Mouse (Mus musculus) lung, embryonic 15.5 days (tissue): ENCODE results near the gene Sdad1. TPM values are rescaled to one million over a fixed set of nuclear protein-coding genes. Genes with fewer than 3 reads are reported as not detected.
A peak's percentile ranks its signal among the peaks of the same experiment; 100 is the strongest.

ENCODE experiments used
- ATAC-seq: fragments of 200-750 bp; cut with Nextera tagmentation; 2 replicates; pipeline ENCODE4 v1.8.0; 2017; ENCODE audit warnings: moderate number of reproducible peaks, borderline replicate concordance; ENCODE audit not compliant: low FRiP score, low TSS enrichment; ENCODE audit errors: extremely low read depth
- H3K27ac ChIP-seq: fragments of 300-500 bp; sonication (generic); 2 replicates; pipeline ENCODE4 v1.5.1; 2015; ENCODE audit warnings: moderate library complexity, mild to moderate bottlenecking, inconsistent platforms
- H3K27me3 ChIP-seq: fragments of 300-500 bp; sonication (generic); 2 replicates; pipeline ENCODE4 v1.6.1; 2015; ENCODE audit warnings: inconsistent platforms
- H3K36me3 ChIP-seq: fragments of 300-500 bp; sonication (generic); 2 replicates; pipeline ENCODE4 v1.6.1; 2015; ENCODE audit warnings: inconsistent platforms
- H3K4me1 ChIP-seq: fragments of 300-500 bp; sonication (generic); 2 replicates; pipeline ENCODE4 v1.6.1; 2015; ENCODE audit warnings: inconsistent platforms
- H3K4me2 ChIP-seq: fragments of 300-500 bp; sonication (generic); 2 replicates; pipeline ENCODE4 v1.6.1; 2015; ENCODE audit warnings: inconsistent platforms, mild to moderate bottlenecking, moderate library complexity
- H3K4me3 ChIP-seq: fragments of 300-500 bp; sonication (generic); 2 replicates; pipeline ENCODE4 v1.5.1; 2015; ENCODE audit warnings: mild to moderate bottlenecking, inconsistent platforms
- H3K9ac ChIP-seq: fragments of 300-500 bp; sonication (generic); 2 replicates; pipeline ENCODE4 v1.6.1; 2015; ENCODE audit warnings: inconsistent platforms
- H3K9me3 ChIP-seq: fragments of 300-500 bp; sonication (generic); 2 replicates; pipeline ENCODE4 v1.6.1; 2016; ENCODE audit warnings: inconsistent platforms
- WGBS: fragments of 180-500 bp; shearing (Covaris S2); methylation state at CpG from one replicate; pipeline ENCODE4 v1.1.7; 2015; 5-methylcytosine and 5-hydroxymethylcytosine counted together
- polyA plus RNA-seq: library from polyadenylated mRNA; unstranded; fragments of >200 nt; fragmentation: Nextera tagmentation; extraction: Ambion mirVana; gene quantifications from 2 replicates; pipeline ENCODE4 v1.2.1, GENCODE M21; 2015

Sdad1 gene
- polyA plus RNA-seq, 1 experiment from 2014 or later = 35.4 TPM

DNA sequence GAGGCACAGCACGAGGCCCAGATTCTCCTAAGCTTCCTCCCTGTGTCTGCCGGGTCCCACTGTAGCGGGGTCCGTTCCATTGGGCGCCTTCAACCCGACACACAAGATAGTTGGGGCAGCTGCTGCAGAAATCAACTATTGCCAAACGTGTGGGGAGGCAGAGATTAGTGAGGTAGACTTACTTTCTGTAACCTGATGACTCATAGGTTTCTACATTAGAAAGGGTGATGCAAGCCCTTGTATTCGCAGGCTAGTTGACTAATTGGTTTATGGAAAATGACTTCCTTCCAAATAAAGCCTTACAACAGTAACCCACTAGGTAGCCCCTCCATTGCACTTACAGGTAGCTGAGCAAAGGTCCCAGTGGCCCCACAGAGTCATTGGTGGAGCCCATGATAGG is 47.6 kb downstream of the Sdad1 start:
- WGBS = 84% methylated on average over 8 of the region's 8 CpGs
- no peak for ATAC-seq
- Histone ChIP-seq H3K9me3 (no peaks in the 10 kb centered on the region), H3K27me3 (no peaks in the 10 kb centered on the region), H3K36me3 (no peaks in the 10 kb centered on the region), H3K4me1 (0 out of 2 replicates have a peak, but pooled peaks cover 5% of the 10 kb centered on the region), H3K4me3 (no peak overlapping the region), H3K4me2 (no peak overlapping the region), H3K27ac (no peak overlapping the region), H3K9ac (no peak overlapping the region)

DNA sequence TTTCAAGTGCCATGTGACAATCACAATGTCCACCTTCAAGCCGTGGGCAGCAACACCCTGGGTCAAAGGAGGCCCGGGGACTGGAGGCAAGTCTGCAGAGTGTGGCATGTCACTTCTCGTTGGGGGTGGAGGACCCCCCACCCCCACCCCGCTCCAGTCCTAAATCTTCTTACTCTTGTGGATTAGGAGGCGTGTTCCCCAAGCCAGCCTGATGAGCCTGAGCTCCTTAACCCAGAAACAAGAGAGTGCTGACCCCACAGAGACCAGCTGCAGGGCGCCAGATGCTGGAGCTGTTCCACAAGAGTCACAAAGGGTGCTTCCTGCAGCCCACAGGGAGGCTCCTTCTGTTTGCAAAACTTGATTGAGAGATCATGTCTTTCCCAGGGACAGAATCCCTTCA is 54.1 kb downstream of the Sdad1 start, which contains the start of gene Ppef2:
Ppef2 (minus strand) TSS at position 61 of the 400 bp plus-strand sequence.
- Histone ChIP-seq H3K4me1 (0 out of 2 replicates have a peak, but pooled peaks cover 5% of the 10 kb centered on the region), H3K4me3 (no peak within 1 kb of the TSS), H3K27me3 (no peaks in the 10 kb centered on the region), H3K4me2 (no peak within 1 kb of the TSS), H3K27ac (no peak within 1 kb of the TSS), H3K36me3 (no peaks in the 10 kb centered on the region), H3K9ac (no peak within 1 kb of the TSS), H3K9me3 (no peaks in the 10 kb centered on the region)
- no peak; the same call in 1 of the 2 replicates for ATAC-seq
- WGBS = 20% methylated on average over 6 of the region's 6 CpGs

DNA sequence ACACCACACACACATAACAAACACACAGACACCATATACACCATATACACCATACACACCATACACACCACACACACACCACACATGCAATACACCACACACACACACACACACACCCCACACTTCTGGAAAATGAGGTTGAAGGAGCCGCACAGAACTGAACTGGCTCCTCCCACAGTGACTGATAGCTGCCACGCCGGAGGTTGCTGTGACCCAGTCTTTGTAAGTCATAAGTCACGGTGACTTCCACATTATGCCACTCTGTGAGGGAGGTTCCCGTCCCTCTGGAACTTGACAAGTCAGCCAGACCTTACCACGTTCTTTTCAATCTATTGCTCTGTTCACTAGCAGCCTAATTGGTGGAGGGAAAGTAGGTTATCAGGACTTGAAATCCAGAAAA is 55.8 kb downstream of the Sdad1 start:
- Histone ChIP-seq H3K27me3 (no peaks in the 10 kb centered on the region), H3K4me1 (0 out of 2 replicates have a peak, but pooled peaks cover 5% of the 10 kb centered on the region), H3K9ac (no peak overlapping the region), H3K4me2 (no peak overlapping the region), H3K9me3 (no peaks in the 10 kb centered on the region), H3K4me3 (no peak overlapping the region), H3K27ac (no peak overlapping the region), H3K36me3 (no peaks in the 10 kb centered on the region)
- ATAC-seq = no peak
- 58% methylated on average over 6 of the region's 6 CpGs for WGBS

DNA sequence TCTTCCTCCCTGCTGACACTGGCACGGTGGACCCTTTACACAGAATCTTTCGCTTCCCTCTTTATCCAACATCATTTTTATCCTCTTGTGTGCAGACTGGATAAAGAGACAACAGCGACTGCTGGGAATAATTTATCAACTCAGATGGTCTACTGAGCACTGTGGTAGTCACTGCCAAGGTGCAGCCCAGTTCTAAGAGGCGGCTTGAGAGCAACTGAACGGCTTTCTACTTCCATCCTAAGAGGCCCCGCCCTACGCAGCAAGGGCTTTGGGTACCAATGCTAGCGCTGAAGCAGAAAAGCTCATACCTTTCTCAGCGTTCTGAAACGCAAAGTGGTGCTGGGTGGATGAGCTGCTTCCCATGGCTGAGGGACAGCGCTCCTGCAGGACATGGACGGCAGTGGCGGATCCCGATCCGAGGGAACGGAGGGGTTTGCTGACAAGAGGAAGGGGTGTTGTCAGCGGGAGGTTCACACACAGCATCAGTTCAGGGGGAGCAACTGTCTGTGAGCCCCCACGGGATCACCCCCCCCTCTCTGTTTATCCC is 57.4 kb downstream of the Sdad1 start:
- H3K9ac ChIP-seq = no peak overlapping the region
- 0 out of 2 replicates have a peak, but pooled peaks cover 5% of the 10 kb centered on the region for H3K4me1 ChIP-seq
- 14% methylated on average over 18 of the region's 18 CpGs for WGBS
- no peaks in the 10 kb centered on the region for H3K36me3 ChIP-seq
- H3K4me3 ChIP-seq = no peak overlapping the region
- ATAC-seq = no peak; the same call in 1 of the 2 replicates
- no peaks in the 10 kb centered on the region for H3K9me3 ChIP-seq
- no peaks in the 10 kb centered on the region for H3K27me3 ChIP-seq
- H3K27ac ChIP-seq = no peak overlapping the region
- no peak overlapping the region for H3K4me2 ChIP-seq

DNA sequence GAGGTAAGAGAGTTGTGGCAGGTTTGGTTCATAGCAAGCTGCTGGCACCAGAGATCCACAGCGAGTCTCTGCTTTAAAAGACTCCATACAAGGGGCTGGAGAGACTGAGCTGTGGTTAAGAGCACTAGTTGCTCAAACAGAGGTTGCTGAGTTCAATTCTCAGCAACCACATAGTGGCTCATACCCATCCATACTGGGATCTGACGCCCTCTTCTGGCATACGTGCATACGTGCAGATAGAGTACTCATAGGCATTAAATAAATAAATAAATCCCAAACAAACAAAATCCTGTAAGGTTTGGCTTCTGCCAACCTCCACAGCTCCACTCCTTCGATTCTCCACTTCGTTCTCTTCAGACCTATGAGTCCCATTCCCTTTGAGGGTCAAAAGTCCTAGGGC is 58.2 kb downstream of the Sdad1 start:
- H3K36me3 ChIP-seq = no peaks in the 10 kb centered on the region
- no peak for ATAC-seq
- H3K27ac ChIP-seq = no peak overlapping the region
- H3K9me3 ChIP-seq = no peaks in the 10 kb centered on the region
- 0 out of 2 replicates have a peak, but pooled peaks cover 5% of the 10 kb centered on the region for H3K4me1 ChIP-seq
- H3K4me3 ChIP-seq = no peak overlapping the region
- WGBS = 82% methylated on average over 6 of the region's 6 CpGs
- H3K27me3 ChIP-seq = no peaks in the 10 kb centered on the region
- no peak overlapping the region for H3K9ac ChIP-seq
- H3K4me2 ChIP-seq = no peak overlapping the region

DNA sequence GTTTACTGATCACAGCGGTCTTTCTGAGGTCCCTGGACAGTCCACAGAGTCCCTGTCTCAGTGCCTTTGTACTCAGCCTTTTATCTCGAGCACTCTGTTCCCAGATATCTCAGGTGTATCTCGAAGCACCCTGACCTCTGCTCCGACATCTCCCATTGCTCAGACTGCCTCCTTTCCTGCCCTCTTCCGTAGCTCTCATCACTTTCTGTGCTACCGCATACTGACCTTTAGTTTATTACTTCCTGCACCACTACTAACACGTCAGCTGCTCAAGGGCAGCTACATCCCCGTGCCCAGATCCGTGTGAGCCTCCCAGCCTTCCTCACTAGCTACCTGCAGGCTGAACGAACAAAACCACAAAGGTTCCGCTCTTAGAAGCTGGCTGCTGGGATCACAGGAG is 61.7 kb downstream of the Sdad1 start:
- WGBS = 76% methylated on average over 11 of the region's 11 CpGs
- Histone ChIP-seq H3K4me2 (no peak overlapping the region), H3K36me3 (no peaks in the 10 kb centered on the region), H3K9me3 (no peaks in the 10 kb centered on the region), H3K27ac (no peak overlapping the region), H3K9ac (no peak overlapping the region), H3K27me3 (no peaks in the 10 kb centered on the region), H3K4me1 (0 out of 2 replicates have a peak, but pooled peaks cover 5% of the 10 kb centered on the region), H3K4me3 (no peak overlapping the region)
- no peak for ATAC-seq

DNA sequence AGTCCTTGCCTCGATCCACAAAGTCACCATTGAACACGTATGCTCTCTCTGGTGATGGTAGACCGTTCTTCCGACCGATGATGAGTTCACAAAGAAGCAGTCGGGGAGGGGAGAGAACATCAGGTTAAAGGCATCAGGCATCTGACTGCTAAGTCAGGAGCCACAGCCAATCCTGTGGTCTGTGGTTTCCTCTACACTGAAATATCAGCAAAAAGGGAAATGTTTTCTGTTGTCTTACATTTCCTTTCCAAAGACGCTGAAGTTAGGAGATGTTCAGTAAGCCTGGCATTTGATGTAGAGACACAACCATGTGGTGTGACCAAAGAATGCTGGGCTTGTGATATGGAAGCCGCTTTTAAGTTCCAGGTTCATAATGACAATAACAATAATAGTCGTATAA is 64.8 kb downstream of the Sdad1 start:
- H3K36me3 ChIP-seq = no peaks in the 10 kb centered on the region
- no peaks in the 10 kb centered on the region for H3K4me1 ChIP-seq
- no peak for ATAC-seq
- no peaks in the 10 kb centered on the region for H3K9me3 ChIP-seq
- no peak overlapping the region for H3K4me3 ChIP-seq
- WGBS = 87% methylated on average over 9 of the region's 9 CpGs
- H3K9ac ChIP-seq = no peak overlapping the region
- H3K27me3 ChIP-seq = no peaks in the 10 kb centered on the region
- H3K27ac ChIP-seq = no peak overlapping the region
- no peak overlapping the region for H3K4me2 ChIP-seq

DNA sequence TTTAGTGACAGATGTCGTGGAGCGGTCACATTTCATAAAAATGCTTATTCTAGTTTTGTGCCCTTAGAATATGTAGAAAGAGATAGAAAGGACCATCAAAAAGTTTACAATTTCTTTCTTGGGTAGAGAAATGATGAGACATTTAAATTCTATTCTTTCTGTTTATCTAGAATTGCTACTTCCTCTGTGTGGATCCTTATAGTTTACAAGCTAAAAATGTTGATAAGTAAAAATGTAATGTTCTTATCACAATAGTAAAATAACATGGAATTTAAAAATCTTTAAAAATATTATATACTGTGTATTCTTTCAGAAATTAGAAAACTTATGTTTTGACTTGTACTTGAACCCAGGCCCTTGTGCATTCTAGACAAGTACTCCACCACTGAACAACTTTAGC is 65.4 kb downstream of the Sdad1 start:
- 85% methylated on average over 2 of the region's 2 CpGs for WGBS
- no peak overlapping the region for H3K4me2 ChIP-seq
- no peak for ATAC-seq
- no peak overlapping the region for H3K4me3 ChIP-seq
- no peak overlapping the region for H3K9ac ChIP-seq
- no peaks in the 10 kb centered on the region for H3K27me3 ChIP-seq
- H3K9me3 ChIP-seq = no peaks in the 10 kb centered on the region
- no peaks in the 10 kb centered on the region for H3K36me3 ChIP-seq
- no peak overlapping the region for H3K27ac ChIP-seq
- no peaks in the 10 kb centered on the region for H3K4me1 ChIP-seq

DNA sequence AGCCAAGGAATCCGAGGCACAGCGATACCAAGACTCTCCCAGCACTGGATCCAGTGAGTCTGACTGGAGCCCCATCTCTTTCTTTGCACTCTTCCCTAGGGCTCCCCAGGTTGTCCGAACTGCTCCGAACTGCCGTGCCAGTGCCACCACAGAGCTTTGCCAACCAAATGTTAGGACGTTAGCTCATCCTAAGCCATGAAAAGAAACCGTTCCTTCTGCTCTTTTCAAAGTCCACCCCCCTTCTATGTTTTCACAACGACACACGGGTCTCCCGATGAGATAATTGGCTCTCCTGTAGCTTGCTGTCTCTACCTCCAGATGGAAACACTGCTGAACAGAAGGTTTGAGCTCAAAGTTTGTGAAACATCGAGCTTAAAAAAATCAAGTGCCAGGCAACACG is 69.5 kb downstream of the Sdad1 start:
- 89% methylated on average over 12 of the region's 12 CpGs for WGBS
- H3K36me3 ChIP-seq = no peaks in the 10 kb centered on the region
- H3K4me2 ChIP-seq = no peak overlapping the region
- no peak for ATAC-seq
- H3K4me1 ChIP-seq = no peaks in the 10 kb centered on the region
- H3K9ac ChIP-seq = no peak overlapping the region
- no peaks in the 10 kb centered on the region for H3K27me3 ChIP-seq
- H3K27ac ChIP-seq = no peak overlapping the region
- no peak overlapping the region for H3K4me3 ChIP-seq
- H3K9me3 ChIP-seq = no peaks in the 10 kb centered on the region

DNA sequence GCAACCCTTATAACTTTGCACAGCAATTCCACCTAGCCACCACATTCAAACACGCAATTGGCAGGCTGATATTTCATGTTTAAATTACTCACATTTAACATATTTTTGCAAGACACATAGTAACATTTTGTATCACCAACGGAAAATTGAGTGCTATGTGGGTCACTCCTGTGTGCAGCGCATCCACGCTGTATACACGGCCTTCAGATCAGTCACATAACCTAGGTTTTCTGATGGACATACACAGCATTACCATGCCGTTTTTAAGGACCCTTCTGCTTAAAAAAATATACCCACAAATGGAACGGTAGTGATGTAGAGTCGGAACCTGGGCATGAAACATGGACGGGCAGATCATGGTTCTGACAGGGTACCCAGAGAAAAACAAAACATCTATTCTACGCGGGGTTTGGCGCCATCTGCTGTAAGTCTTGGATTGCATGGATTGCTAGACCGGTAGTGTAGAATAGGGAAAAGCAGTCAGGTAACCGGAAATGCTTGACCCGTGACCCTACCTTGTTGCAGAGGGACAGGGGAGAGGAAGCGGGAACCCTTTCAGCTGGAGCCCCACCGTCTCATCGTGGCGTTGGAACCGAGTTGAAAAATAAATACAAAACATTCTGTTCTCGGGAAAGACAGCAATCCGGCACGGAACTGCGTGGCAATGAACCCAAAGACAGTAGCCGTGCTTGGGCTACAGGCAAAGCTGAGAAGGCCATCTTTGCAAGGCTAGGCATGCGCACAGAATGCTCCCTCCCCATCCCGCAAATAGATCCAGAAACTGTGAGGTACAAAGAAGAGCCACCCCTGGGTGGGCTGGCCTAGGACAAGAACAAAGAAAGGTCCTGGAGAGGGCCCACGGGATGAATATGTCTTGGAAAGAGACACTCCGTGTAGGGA is 70.7 kb downstream of the Sdad1 start:
- 34% methylated on average over 29 of the region's 29 CpGs for WGBS
- ATAC-seq = no peak
- Histone ChIP-seq H3K9ac (no peak overlapping the region), H3K4me1 (no peaks in the 10 kb centered on the region; the same call in 1 of the 2 replicates), H3K4me2 (peak overlapping the region; percentile 29), H3K27me3 (no peaks in the 10 kb centered on the region), H3K9me3 (no peaks in the 10 kb centered on the region), H3K36me3 (no peaks in the 10 kb centered on the region), H3K4me3 (no peak overlapping the region), H3K27ac (no peak overlapping the region)

DNA sequence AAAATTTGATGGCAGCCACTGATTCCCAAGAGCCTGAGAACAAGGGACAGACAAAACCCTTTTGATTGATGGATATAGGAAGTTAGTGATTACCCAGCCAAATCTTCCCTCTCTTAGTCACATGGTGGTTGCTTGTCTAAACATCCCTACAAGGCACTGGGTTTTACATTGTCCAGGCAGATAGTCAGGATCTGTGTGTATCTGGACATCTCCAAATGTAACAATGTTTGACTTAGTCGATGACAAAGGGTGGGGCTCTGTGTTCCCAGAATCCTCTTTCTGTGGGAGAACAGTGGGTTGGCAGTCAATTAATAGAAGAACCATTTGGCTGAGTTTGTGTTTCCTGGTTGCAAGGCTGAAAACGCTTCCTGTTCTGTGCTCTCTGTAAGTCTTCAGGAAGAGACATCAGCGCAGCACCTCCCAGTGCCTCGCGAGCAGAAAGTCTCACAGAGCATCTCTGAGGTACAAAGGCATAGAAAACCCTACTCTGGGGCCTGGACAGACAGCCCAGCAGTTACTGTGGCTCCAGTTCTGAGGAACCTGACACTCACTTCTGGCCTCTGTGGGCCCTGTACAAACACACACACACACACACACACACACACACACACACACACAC is 75.2 kb downstream of the Sdad1 start:
- no peaks in the 10 kb centered on the region; the same call in 1 of the 2 replicates for H3K4me1 ChIP-seq
- H3K4me2 ChIP-seq = no peak overlapping the region
- H3K36me3 ChIP-seq = no peaks in the 10 kb centered on the region
- no peaks in the 10 kb centered on the region for H3K9me3 ChIP-seq
- H3K27me3 ChIP-seq = no peaks in the 10 kb centered on the region
- no peak for ATAC-seq
- no peak overlapping the region for H3K9ac ChIP-seq
- 36% methylated on average over 5 of the region's 5 CpGs for whole genome bisulfite sequencing
- H3K27ac ChIP-seq = no peak overlapping the region
- no peak overlapping the region for H3K4me3 ChIP-seq
